Mouse (Mus musculus): ENCODE data around the gene Tgm1. TPM values are rescaled to one million over a fixed set of nuclear protein-coding genes. Genes with fewer than 3 reads are reported as not detected.

The Tgm1 gene
- polyA plus RNA-seq, 1 experiment: 9.0 TPM

DNA sequence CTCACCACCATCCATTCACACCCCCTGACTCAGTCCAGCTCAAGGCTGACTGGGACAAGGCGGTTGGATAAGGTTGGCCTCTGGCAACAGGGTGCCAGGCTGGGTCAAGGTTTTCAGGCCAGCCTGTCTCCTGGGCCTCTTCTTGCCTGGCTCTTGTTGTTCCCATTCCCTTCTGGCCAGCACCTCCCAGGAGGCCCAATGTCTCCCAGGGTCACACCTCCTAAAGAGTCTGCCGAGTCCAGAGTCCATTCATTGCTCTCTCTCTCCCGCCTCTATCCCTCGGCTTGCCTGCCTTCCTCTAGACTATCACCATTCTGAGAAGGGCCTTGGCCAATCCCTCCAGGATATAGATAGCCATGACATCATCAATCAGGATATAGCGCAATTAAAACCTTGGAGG, 55.7 kb downstream of the Tgm1 start:
- no peak for TF ChIP-seq GATA1 (IDR thresholded peaks at IDR 0.05; ENCODE audit: low read length)

GRCm38 (mm10) chr14:55656935-55657334, 56.8 kb downstream of the Tgm1 start:
- no peak for TF ChIP-seq GATA1 (IDR thresholded peaks at IDR 0.05; ENCODE audit: low read length)

DNA sequence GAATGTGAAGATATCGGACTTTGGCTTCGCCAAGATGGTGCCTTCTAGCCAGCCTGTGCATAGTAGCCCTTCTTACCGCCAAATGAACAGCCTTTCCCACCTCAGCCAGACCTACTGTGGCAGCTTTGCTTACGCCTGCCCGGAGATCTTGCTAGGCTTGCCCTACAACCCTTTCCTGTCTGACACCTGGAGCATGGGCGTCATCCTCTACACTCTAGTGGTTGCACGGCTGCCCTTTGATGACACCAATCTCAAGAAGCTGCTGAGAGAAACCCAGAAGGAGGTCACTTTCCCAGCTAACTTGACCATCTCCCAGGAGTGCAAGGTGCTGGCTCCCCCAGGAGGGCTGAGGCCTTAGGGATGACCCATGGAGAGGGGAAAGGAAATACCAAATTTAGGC, 62.2 kb downstream of the Tgm1 start:
- TF ChIP-seq GATA1 (IDR thresholded peaks at IDR 0.05; ENCODE audit: low read length): no peak

Other genes starting within 250 kb of the Tgm1 start
- gene Dhrs4, start 235.2 kb downstream of the Tgm1 start, polyA plus RNA-seq (2012): 70.2 and 97.5 TPM in 2 replicates
- 5.7 and 6.3 TPM in 2 replicates for gene Carmil3, start 223.3 kb downstream of the Tgm1 start, polyA plus RNA-seq (2012)
- gene Cpne6, start 203.5 kb downstream of the Tgm1 start, polyA plus RNA-seq (2012): 0.09 TPM in 1 of 2 replicates, not detected in the other
- gene Nrl, start 188.9 kb downstream of the Tgm1 start, polyA plus RNA-seq (2012): not detected in 2 replicates
- gene Pck2, start 173.7 kb downstream of the Tgm1 start, polyA plus RNA-seq (2012): 36.2 and 48.8 TPM in 2 replicates
- gene Dcaf11, start 153.9 kb downstream of the Tgm1 start, polyA plus RNA-seq (2012): 39.9 and 43.0 TPM in 2 replicates
- 0.41 TPM in 1 of 2 replicates, not detected in the other for gene A730061H03Rik, start 153.5 kb downstream of the Tgm1 start, polyA plus RNA-seq (2012)
- not detected in 2 replicates for gene Fitm1, start 138.3 kb downstream of the Tgm1 start, polyA plus RNA-seq (2012)
- 110 and 154 TPM in 2 replicates for gene Psme1, start 135.8 kb downstream of the Tgm1 start, polyA plus RNA-seq (2012)
- 21.8 and 22.3 TPM in 2 replicates for gene Emc9, start 128.6 kb downstream of the Tgm1 start, polyA plus RNA-seq (2012)
- 36.7 and 49.5 TPM in 2 replicates for gene Psme2, start 122.8 kb downstream of the Tgm1 start, polyA plus RNA-seq (2012)
- 27.7 and 31.5 TPM in 2 replicates for gene Rnf31, start 122.2 kb downstream of the Tgm1 start, polyA plus RNA-seq (2012)
- 18.0 and 38.7 TPM in 2 replicates for gene Irf9, start 110.4 kb downstream of the Tgm1 start, polyA plus RNA-seq (2012)
- 51.2 and 93.7 TPM in 2 replicates for gene Rec8, start 95.9 kb downstream of the Tgm1 start, polyA plus RNA-seq (2012)
- gene Ipo4, start 78.0 kb downstream of the Tgm1 start, polyA plus RNA-seq (2012): 50.5 and 123 TPM in 2 replicates
- 3.7 TPM in 1 of 2 replicates, not detected in the other for gene Gm49378, start 76.0 kb downstream of the Tgm1 start, polyA plus RNA-seq (2012)
- 14.7 and 17.9 TPM in 2 replicates for gene Tm9sf1, start 70.1 kb downstream of the Tgm1 start, polyA plus RNA-seq (2012)
- 0.24 TPM in 2 replicates for gene Tssk4, start 63.7 kb downstream of the Tgm1 start, polyA plus RNA-seq (2012)
- 13.0 and 22.6 TPM in 2 replicates for gene Mdp1, start 53.4 kb downstream of the Tgm1 start, polyA plus RNA-seq (2012)
- 24.5 and 33.3 TPM in 2 replicates for gene Gmpr2, start 42.0 kb downstream of the Tgm1 start, polyA plus RNA-seq (2012)
- 115 and 142 TPM in 2 replicates for gene Nedd8, start 41.8 kb downstream of the Tgm1 start, polyA plus RNA-seq (2012)
- 44.5 and 52.2 TPM in 2 replicates for gene Tinf2, start 32.1 kb downstream of the Tgm1 start, polyA plus RNA-seq (2012)
- 19.2 and 26.8 TPM in 2 replicates for gene Rabggta, start 8.3 kb upstream of the Tgm1 start, polyA plus RNA-seq (2012)
- gene Dhrs1, start 31.8 kb upstream of the Tgm1 start, polyA plus RNA-seq (2012): 2.0 and 3.8 TPM in 2 replicates
- 49.1 and 80.2 TPM in 2 replicates for gene Nop9, start 31.8 kb upstream of the Tgm1 start, polyA plus RNA-seq (2012)
- gene Cideb, start 44.5 kb upstream of the Tgm1 start, polyA plus RNA-seq (2012): not detected in 2 replicates
- not detected in 2 replicates for gene Ltb4r2, start 47.5 kb upstream of the Tgm1 start, polyA plus RNA-seq (2012)
- 0.21 TPM in 1 of 2 replicates, not detected in the other for gene Ltb4r1, start 52.0 kb upstream of the Tgm1 start, polyA plus RNA-seq (2012)
- 0.01 and 0.06 TPM in 2 replicates for gene Adcy4, start 70.2 kb upstream of the Tgm1 start, polyA plus RNA-seq (2012)
- gene Ripk3, start 74.9 kb upstream of the Tgm1 start, polyA plus RNA-seq (2012): 0.28 and 0.29 TPM in 2 replicates
- 0.04 TPM in 1 of 2 replicates, not detected in the other for gene Nfatc4, start 109.2 kb upstream of the Tgm1 start, polyA plus RNA-seq (2012)
- 0.05 and 0.06 TPM in 2 replicates for gene Nynrin, start 140.1 kb upstream of the Tgm1 start, polyA plus RNA-seq (2012)
- 0.08 and 0.09 TPM in 2 replicates for gene Cbln3, start 170.5 kb upstream of the Tgm1 start, polyA plus RNA-seq (2012)
- 15.0 and 15.8 TPM in 2 replicates for gene Khnyn, start 171.0 kb upstream of the Tgm1 start, polyA plus RNA-seq (2012)
- gene Sdr39u1, start 186.4 kb upstream of the Tgm1 start, polyA plus RNA-seq (2012): not detected in 2 replicates
- gene Cma1, start 230.7 kb upstream of the Tgm1 start, polyA plus RNA-seq (2012): not detected in 2 replicates
- gene Cma2, start 237.1 kb upstream of the Tgm1 start, polyA plus RNA-seq (2012): not detected in 2 replicates